Comparison of ENCODE assay signal across 8 mouse cellular contexts in genomic region chr1:36368112-36368968, GRCm38 (mm10). TPM values are rescaled to one million over a fixed set of nuclear protein-coding genes. Genes with fewer than 3 reads are reported as not detected.
DNase-seq lines count a peak whose midpoint lies in the region; ATAC-seq and TF ChIP-seq lines count a peak whose summit lies in the region.

No protein-coding gene starts in this region.

- peaks cover 12% of the 10 kb centered on the region; the same call in 1 of the 2 replicates for H3K4me1 ChIP-seq in small intestine, adult 2 months (ENCODE audit: control insufficient read depth, insufficient read depth, insufficient read length, low read length)

- peaks cover 22% of the 10 kb centered on the region for H3K36me3 ChIP-seq in small intestine, adult 2 months (ENCODE audit: control insufficient read depth, insufficient read depth, low read length)

- WGBS in small intestine, adult 2 months: under 1% methylated on average over 54 of the region's 55 CpGs

- ATAC-seq in erythroid progenitor cell, adult 5-6 weeks (replicated peaks; ENCODE audit: low FRiP score, poor library complexity, severe bottlenecking): peak; percentile 78

- TF ChIP-seq POLR2A in small intestine, adult 2 months (IDR thresholded peaks at IDR 0.05; ENCODE audit: low read depth, low read length): no peak

- TF ChIP-seq CTCF in small intestine, adult 2 months (IDR thresholded peaks at IDR 0.05; ENCODE audit: extremely low read depth, insufficient read length, insufficient replicate concordance, low read depth, low read length): no peak

- intact Hi-C loops in heart, postnatal 25 days (cut with DNase I): loop anchor here (10.0 kb wide), 1 partner anchor 336 kb away; no protein-coding TSS in a partner anchor
- intact Hi-C loops in heart, postnatal 36 days (cut with DNase I): loop anchor here (5.0 to 10.0 kb wide), 3 partner anchors 124 to 326 kb away; partner anchors contain the start of genes Cnnm3 and Cox5b

- H3K27ac ChIP-seq in small intestine, adult 2 months (ENCODE audit: insufficient read depth, low read depth, low read length): peak overlapping the region; percentile 87

- no peaks in the 10 kb centered on the region for H3K27me3 ChIP-seq in small intestine, adult 2 months (ENCODE audit: control insufficient read depth, insufficient read depth, low read length)

- DNase-seq in heart, adult 11 months: peak; percentile 91
- no peak for DNase-seq in heart, postnatal 25 days (ENCODE audit: low spot score)
- DNase-seq in adrenal gland, adult 8-10 months: peak; percentile 76
- DNase-seq in heart, postnatal 36 days: peak; percentile 12 to 27
- DNase-seq in kidney, postnatal 4 days: peak; percentile 72 to 86
- DNase-seq in lung, postnatal 36 days: peak; percentile 57

- peak overlapping the region; percentile 94 for H3K4me3 ChIP-seq in small intestine, adult 2 months (ENCODE audit: low read depth, low read length)

RNA-seq across cellular contexts. Expression of gene Kansl3, which starts 0.6 kb away (rescaled TPM):
- total RNA-seq in heart, postnatal 25 days (2021): 10 to 100 TPM; 53.2 to 60.7 TPM
- 100 to 1,000 TPM in 3 of 4 experiments, 10 to 100 TPM in 1; 86.5 to 139 (median 135) TPM for total RNA-seq in adrenal gland, adult 8-10 months (2022)
- total RNA-seq in erythroid progenitor cell, adult 5-6 weeks (2015; ENCODE audit: low replicate concordance): 13.3 and 16.3 TPM in 2 replicates
- total RNA-seq in erythroid progenitor cell, adult 5-6 weeks (2017; ENCODE audit: low replicate concordance): 23.2 and 27.2 TPM in 2 replicates
- total RNA-seq in heart, postnatal 36 days (2021): 10 to 100 TPM; 58.7 to 63.6 TPM
- polyA plus RNA-seq in small intestine, adult 2 months (2012; rRNA removed): 18.5 and 40.8 TPM in 2 replicates

RNA-seq across cellular contexts. Expression of gene Fer1l5, which starts 3.8 kb away (rescaled TPM):
- total RNA-seq in heart, postnatal 25 days (2021): not detected
- 1 to 10 TPM in 2 of 4 experiments, not detected in 2; 1.3 to 1.6 TPM for total RNA-seq in adrenal gland, adult 8-10 months (2022)
- total RNA-seq in erythroid progenitor cell, adult 5-6 weeks (2015; ENCODE audit: low replicate concordance): not detected in 2 replicates
- not detected in 2 replicates for total RNA-seq in erythroid progenitor cell, adult 5-6 weeks (2017; ENCODE audit: low replicate concordance)
- total RNA-seq in heart, postnatal 36 days (2021): not detected
- not detected in 2 replicates for polyA plus RNA-seq in small intestine, adult 2 months (2012; rRNA removed)
